Mouse (Mus musculus): ENCODE measurements around the gene Caln1. TPM values are rescaled to one million over a fixed set of nuclear protein-coding genes. Genes with fewer than 3 reads are reported as not detected.

Gene Caln1
- polyA plus RNA-seq, 1 experiment from 2014 or later = 0.38 TPM

GRCm38 (mm10) chr5:130363111-130363510, 6.1 kb upstream of the Caln1 start:
- Histone ChIP-seq H3K36me3 (replicated peaks; ENCODE audit: control insufficient read depth, insufficient read depth, low read depth, low read length) (no peaks in the 10 kb centered on the region), H3K27me3 (ENCODE audit: control insufficient read depth, insufficient read depth, low read length) (no peaks in the 10 kb centered on the region), H3K9me3 (replicated peaks; ENCODE audit: control insufficient read depth, low read length) (no peaks in the 10 kb centered on the region), H3K4me1 (ENCODE audit: control insufficient read depth, insufficient read depth, low read length) (no peaks in the 10 kb centered on the region), H3K9ac (replicated peaks; ENCODE audit: low read length) (no peak overlapping the region), H3K4me2 (ENCODE audit: low read depth, low read length) (no peak overlapping the region), H3K27ac (replicated peaks; ENCODE audit: low read depth, low read length) (no peak overlapping the region), H3K4me3 (ENCODE audit: low read depth, low read length) (no peak overlapping the region)
- no peak for ATAC-seq (replicated peaks; ENCODE audit: insufficient number of reproducible peaks, low FRiP score, low TSS enrichment, low read depth)
- whole genome bisulfite sequencing = 70% methylated on average over 4 of the region's 4 CpGs
- DNase-seq (ENCODE audit: low spot score) = no peak

- DNase-seq (ENCODE audit: low spot score) = peak; percentile 76
- Histone ChIP-seq H3K27ac (replicated peaks; ENCODE audit: low read depth, low read length) (no peak overlapping the region), H3K9me3 (replicated peaks; ENCODE audit: control insufficient read depth, low read length) (no peaks in the 10 kb centered on the region), H3K36me3 (replicated peaks; ENCODE audit: control insufficient read depth, insufficient read depth, low read depth, low read length) (no peaks in the 10 kb centered on the region), H3K4me3 (ENCODE audit: low read depth, low read length) (no peak overlapping the region), H3K9ac (replicated peaks; ENCODE audit: low read length) (no peak overlapping the region), H3K4me1 (ENCODE audit: control insufficient read depth, insufficient read depth, low read length) (no peaks in the 10 kb centered on the region), H3K4me2 (ENCODE audit: low read depth, low read length) (no peak overlapping the region), H3K27me3 (ENCODE audit: control insufficient read depth, insufficient read depth, low read length) (no peaks in the 10 kb centered on the region)
- WGBS = 51% methylated on average over 3 of the region's 3 CpGs
- no peak for ATAC-seq (replicated peaks; ENCODE audit: insufficient number of reproducible peaks, low FRiP score, low TSS enrichment, low read depth)
Measured at GRCm38 (mm10) chr5:130363773-130364172, 5.5 kb upstream of the Caln1 start.

GRCm38 (mm10) chr5:130368236-130368635, 1.0 kb upstream of the Caln1 start:
- H3K36me3 ChIP-seq (replicated peaks; ENCODE audit: control insufficient read depth, insufficient read depth, low read depth, low read length) = no peaks in the 10 kb centered on the region
- H3K4me2 ChIP-seq (ENCODE audit: low read depth, low read length) = no peak overlapping the region
- ATAC-seq (replicated peaks; ENCODE audit: insufficient number of reproducible peaks, low FRiP score, low TSS enrichment, low read depth) (no peak), DNase-seq (ENCODE audit: low spot score) (no peak)
- no peaks in the 10 kb centered on the region for H3K27me3 ChIP-seq (ENCODE audit: control insufficient read depth, insufficient read depth, low read length)
- H3K9ac ChIP-seq (replicated peaks; ENCODE audit: low read length) = no peak overlapping the region
- H3K27ac ChIP-seq (replicated peaks; ENCODE audit: low read depth, low read length) = no peak overlapping the region
- H3K4me3 ChIP-seq (ENCODE audit: low read depth, low read length) = no peak overlapping the region
- 75% methylated on average over 6 of the region's 6 CpGs for WGBS
- H3K4me1 ChIP-seq (ENCODE audit: control insufficient read depth, insufficient read depth, low read length) = no peaks in the 10 kb centered on the region
- H3K9me3 ChIP-seq (replicated peaks; ENCODE audit: control insufficient read depth, low read length) = no peaks in the 10 kb centered on the region

- no peaks in the 10 kb centered on the region for H3K36me3 ChIP-seq (replicated peaks; ENCODE audit: control insufficient read depth, insufficient read depth, low read depth, low read length)
- H3K4me3 ChIP-seq (ENCODE audit: low read depth, low read length) = no peak overlapping the region
- H3K4me2 ChIP-seq (ENCODE audit: low read depth, low read length) = no peak overlapping the region
- H3K4me1 ChIP-seq (ENCODE audit: control insufficient read depth, insufficient read depth, low read length) = no peaks in the 10 kb centered on the region
- 87% methylated on average over 3 of the region's 3 CpGs for WGBS
- ATAC-seq (replicated peaks; ENCODE audit: insufficient number of reproducible peaks, low FRiP score, low TSS enrichment, low read depth) (no peak), DNase-seq (ENCODE audit: low spot score) (no peak)
- no peak overlapping the region for H3K9ac ChIP-seq (replicated peaks; ENCODE audit: low read length)
- no peaks in the 10 kb centered on the region for H3K27me3 ChIP-seq (ENCODE audit: control insufficient read depth, insufficient read depth, low read length)
- H3K27ac ChIP-seq (replicated peaks; ENCODE audit: low read depth, low read length) = no peak overlapping the region
- H3K9me3 ChIP-seq (replicated peaks; ENCODE audit: control insufficient read depth, low read length) = no peaks in the 10 kb centered on the region
Measured at GRCm38 (mm10) chr5:130375411-130375810, 6.2 kb downstream of the Caln1 start.

GRCm38 (mm10) chr5:130384222-130384912, 15.1 kb downstream of the Caln1 start, which contains the start of gene A330070K13Rik:
Gene A330070K13Rik, minus strand, starts transcription at chr5:130384631.
- ATAC-seq (replicated peaks; ENCODE audit: insufficient number of reproducible peaks, low FRiP score, low TSS enrichment, low read depth) (no peak), DNase-seq (ENCODE audit: low spot score) (peak; percentile 25)
- WGBS = 10% methylated on average over 13 of the region's 13 CpGs
- no peak within 1 kb of the TSS for H3K4me3 ChIP-seq (ENCODE audit: low read depth, low read length)
- peak within 1 kb of the TSS; percentile 2 for H3K4me2 ChIP-seq (ENCODE audit: low read depth, low read length)
- no peaks in the 10 kb centered on the region for H3K4me1 ChIP-seq (ENCODE audit: control insufficient read depth, insufficient read depth, low read length)
- H3K27ac ChIP-seq (replicated peaks; ENCODE audit: low read depth, low read length) = no peak within 1 kb of the TSS
- no peak within 1 kb of the TSS for H3K9ac ChIP-seq (replicated peaks; ENCODE audit: low read length)
- H3K27me3 ChIP-seq (ENCODE audit: control insufficient read depth, insufficient read depth, low read length) = 0 out of 2 replicates have a peak, but pooled peaks cover 2% of the 10 kb centered on the region
- no peaks in the 10 kb centered on the region for H3K9me3 ChIP-seq (replicated peaks; ENCODE audit: control insufficient read depth, low read length)
- H3K36me3 ChIP-seq (replicated peaks; ENCODE audit: control insufficient read depth, insufficient read depth, low read depth, low read length) = no peaks in the 10 kb centered on the region

- no peak for DNase-seq (ENCODE audit: low spot score)
- Histone ChIP-seq H3K27ac (replicated peaks; ENCODE audit: low read depth, low read length) (no peak overlapping the region), H3K9me3 (replicated peaks; ENCODE audit: control insufficient read depth, low read length) (no peaks in the 10 kb centered on the region), H3K36me3 (replicated peaks; ENCODE audit: control insufficient read depth, insufficient read depth, low read depth, low read length) (no peaks in the 10 kb centered on the region), H3K27me3 (ENCODE audit: control insufficient read depth, insufficient read depth, low read length) (0 out of 2 replicates have a peak, but pooled peaks cover 2% of the 10 kb centered on the region), H3K4me3 (ENCODE audit: low read depth, low read length) (no peak overlapping the region), H3K4me1 (ENCODE audit: control insufficient read depth, insufficient read depth, low read length) (no peaks in the 10 kb centered on the region), H3K9ac (replicated peaks; ENCODE audit: low read length) (no peak overlapping the region), H3K4me2 (ENCODE audit: low read depth, low read length) (no peak overlapping the region)
- 29% methylated on average over 7 of the region's 7 CpGs for WGBS
- no peak; the same call in 1 of the 2 replicates for ATAC-seq (replicated peaks; ENCODE audit: insufficient number of reproducible peaks, low FRiP score, low TSS enrichment, low read depth)
Measured at GRCm38 (mm10) chr5:130386418-130386817, 17.2 kb downstream of the Caln1 start.

GRCm38 (mm10) chr5:130393618-130394355, 24.5 kb downstream of the Caln1 start:
- Histone ChIP-seq H3K4me3 (ENCODE audit: low read depth, low read length) (no peak overlapping the region), H3K4me2 (ENCODE audit: low read depth, low read length) (no peak overlapping the region), H3K27me3 (ENCODE audit: control insufficient read depth, insufficient read depth, low read length) (no peaks in the 10 kb centered on the region), H3K4me1 (ENCODE audit: control insufficient read depth, insufficient read depth, low read length) (no peaks in the 10 kb centered on the region), H3K27ac (replicated peaks; ENCODE audit: low read depth, low read length) (no peak overlapping the region), H3K9ac (replicated peaks; ENCODE audit: low read length) (no peak overlapping the region), H3K36me3 (replicated peaks; ENCODE audit: control insufficient read depth, insufficient read depth, low read depth, low read length) (no peaks in the 10 kb centered on the region), H3K9me3 (replicated peaks; ENCODE audit: control insufficient read depth, low read length) (no peaks in the 10 kb centered on the region)
- WGBS = 56% methylated on average over 8 of the region's 8 CpGs
- ATAC-seq (replicated peaks; ENCODE audit: insufficient number of reproducible peaks, low FRiP score, low TSS enrichment, low read depth) = no peak
- no peak for DNase-seq (ENCODE audit: low spot score)

- Histone ChIP-seq H3K9me3 (replicated peaks; ENCODE audit: control insufficient read depth, low read length) (no peaks in the 10 kb centered on the region), H3K4me1 (ENCODE audit: control insufficient read depth, insufficient read depth, low read length) (no peaks in the 10 kb centered on the region), H3K4me2 (ENCODE audit: low read depth, low read length) (no peak overlapping the region), H3K9ac (replicated peaks; ENCODE audit: low read length) (no peak overlapping the region), H3K27me3 (ENCODE audit: control insufficient read depth, insufficient read depth, low read length) (no peaks in the 10 kb centered on the region), H3K27ac (replicated peaks; ENCODE audit: low read depth, low read length) (no peak overlapping the region), H3K36me3 (replicated peaks; ENCODE audit: control insufficient read depth, insufficient read depth, low read depth, low read length) (no peaks in the 10 kb centered on the region), H3K4me3 (ENCODE audit: low read depth, low read length) (no peak overlapping the region)
- no peak for ATAC-seq (replicated peaks; ENCODE audit: insufficient number of reproducible peaks, low FRiP score, low TSS enrichment, low read depth)
- 74% methylated on average over 8 of the region's 8 CpGs for WGBS
- DNase-seq (ENCODE audit: low spot score) = no peak
Measured at GRCm38 (mm10) chr5:130394386-130394785, 25.1 kb downstream of the Caln1 start.

Measured in embryonic facial prominence, embryonic 11.5 days (tissue).